Mouse (Mus musculus): Measurements from ENCODE around the gene Slc38a9.

Gene Slc38a9

DNA sequence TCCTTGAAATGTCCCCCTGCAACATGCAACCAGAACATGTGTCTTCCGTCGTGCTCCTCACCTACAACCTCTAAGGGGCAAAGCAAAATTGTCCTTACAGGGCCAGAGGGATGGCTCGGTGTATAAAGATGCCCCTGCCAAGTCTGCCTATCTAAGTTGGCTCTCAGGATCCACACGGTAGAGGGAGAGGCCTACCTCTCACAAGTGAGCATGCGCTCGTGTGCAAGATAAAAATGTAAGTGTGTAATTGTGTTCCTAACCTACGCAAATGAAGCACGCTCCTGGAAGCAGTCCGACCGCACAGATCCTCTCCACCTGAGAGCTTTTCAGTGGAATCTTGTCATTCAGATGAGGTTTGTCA is 86.1 kb downstream of the Slc38a9 start:
- no peak for DNase-seq

GRCm38 (mm10) chr13:112747808-112748430 is 87.4 kb downstream of the Slc38a9 start:
- DNase-seq, result no peak

DNA sequence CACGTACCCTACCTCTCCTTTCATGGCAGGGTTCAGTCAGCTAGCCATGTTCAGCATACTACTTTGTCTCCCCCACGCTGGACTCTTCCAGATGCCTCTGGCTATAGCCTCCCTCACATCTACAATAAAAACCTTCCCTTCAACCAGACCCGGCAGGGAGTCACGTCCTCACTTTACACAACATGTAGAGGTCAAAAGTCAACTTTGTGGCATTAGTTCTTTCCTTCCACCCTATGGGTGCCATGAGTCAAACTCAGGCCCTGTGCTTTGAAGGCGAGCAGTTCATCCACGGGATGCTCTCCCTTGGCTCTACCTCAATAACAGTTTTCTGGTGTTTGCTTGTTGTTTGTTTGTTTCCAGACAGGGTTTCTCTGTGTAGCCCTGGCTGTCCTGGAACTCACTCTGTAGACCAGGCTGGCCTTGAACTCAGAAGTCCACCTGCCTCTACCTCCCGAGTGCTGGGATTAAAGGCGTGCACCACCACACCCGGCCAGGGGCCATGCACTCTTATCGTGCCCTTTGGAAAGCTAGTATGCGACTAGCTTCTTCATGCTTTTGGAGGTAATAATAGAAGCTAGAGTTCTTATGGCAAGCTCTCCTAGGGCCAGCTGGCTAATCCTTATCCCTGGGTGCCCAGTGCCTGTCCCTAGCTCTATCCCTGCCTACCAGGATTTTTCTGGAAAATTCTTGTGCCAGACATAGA is 88.4 kb downstream of the Slc38a9 start:
- DNase-seq, result no peak

DNA sequence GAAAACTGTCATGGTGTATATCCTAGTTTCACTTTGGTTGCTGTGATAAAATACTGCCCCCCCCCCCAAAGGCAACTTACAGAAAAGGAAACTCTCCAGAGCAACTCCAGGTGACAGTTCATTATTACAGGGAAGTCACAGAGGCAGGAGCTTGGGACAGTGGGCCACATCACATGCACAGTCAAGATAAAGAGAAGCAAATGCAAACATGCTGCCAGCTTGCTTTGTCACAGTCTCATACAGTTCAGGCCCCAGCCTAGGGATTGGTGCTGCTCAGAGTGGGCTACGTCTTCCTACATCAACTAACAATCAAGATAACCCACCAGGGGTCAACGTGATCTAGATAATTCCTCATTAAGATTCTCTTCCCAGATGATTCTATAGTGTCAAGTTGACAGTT is 89.3 kb downstream of the Slc38a9 start:
- no peak for DNase-seq

- no peak for DNase-seq
Observed at GRCm38 (mm10) chr13:112751454-112752308, 91.1 kb downstream of the Slc38a9 start.

DNA sequence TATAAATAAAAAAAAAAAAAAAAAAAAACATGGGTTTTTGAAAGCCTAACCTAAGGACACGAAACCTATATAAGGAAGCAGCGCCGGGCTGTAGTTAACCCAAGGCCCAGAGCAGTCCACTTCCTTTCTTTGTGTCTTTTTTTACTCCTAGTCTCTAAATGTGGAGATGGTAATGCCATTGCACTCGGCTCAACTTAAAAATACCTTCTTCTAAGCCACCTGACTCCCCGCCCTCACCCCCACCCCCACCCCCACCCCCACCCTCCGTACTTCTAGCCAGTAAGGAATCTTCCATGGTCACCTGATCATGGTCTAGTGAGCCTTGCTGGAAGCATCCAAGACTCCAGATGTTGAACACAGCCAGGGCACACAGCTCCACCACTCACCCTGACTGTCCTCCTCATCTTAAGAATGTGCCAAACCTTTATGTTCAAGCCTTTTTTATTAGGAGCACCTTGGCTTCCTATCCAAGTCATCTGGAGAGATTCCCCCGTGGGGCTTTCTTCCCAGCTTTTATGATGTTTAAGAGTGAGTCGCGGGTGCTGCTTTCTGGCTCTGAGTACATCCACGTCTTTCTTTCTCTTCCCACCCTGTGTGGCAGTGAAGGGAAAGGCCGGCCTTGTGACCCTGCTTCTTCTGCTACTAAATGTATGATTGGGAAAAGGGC is 91.9 kb downstream of the Slc38a9 start:
- no peak for DNase-seq

GRCm38 (mm10) chr13:112753522-112753921 is 93.0 kb downstream of the Slc38a9 start:
- no peak for DNase-seq

GRCm38 (mm10) chr13:112754871-112755270 is 94.3 kb downstream of the Slc38a9 start:
- DNase-seq, result no peak

DNA sequence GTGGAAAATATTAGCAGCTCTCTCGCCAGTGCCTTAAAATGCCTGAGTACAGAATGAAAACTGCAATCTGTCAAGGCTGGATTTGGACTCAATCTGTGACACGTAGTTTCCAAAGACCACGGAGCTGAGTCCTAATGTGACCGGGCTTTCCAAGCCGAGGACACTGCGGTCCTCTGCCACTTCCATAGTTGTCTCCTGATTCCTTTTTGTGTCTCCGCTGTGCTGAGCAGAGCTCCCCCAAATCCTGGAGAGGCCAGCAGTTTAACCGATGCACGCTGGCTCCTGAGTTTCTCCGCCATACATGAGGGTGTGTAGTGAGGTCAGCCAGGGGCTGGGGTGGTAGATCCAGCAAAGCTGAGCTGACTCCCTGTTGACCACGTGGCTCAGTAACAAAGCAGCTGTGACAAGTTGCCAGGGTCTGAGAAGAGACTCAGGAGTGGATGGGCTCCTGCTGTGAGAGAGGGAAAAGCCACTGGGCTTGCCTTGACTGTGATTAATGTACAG is 95.0 kb downstream of the Slc38a9 start:
- no peak for DNase-seq

DNA sequence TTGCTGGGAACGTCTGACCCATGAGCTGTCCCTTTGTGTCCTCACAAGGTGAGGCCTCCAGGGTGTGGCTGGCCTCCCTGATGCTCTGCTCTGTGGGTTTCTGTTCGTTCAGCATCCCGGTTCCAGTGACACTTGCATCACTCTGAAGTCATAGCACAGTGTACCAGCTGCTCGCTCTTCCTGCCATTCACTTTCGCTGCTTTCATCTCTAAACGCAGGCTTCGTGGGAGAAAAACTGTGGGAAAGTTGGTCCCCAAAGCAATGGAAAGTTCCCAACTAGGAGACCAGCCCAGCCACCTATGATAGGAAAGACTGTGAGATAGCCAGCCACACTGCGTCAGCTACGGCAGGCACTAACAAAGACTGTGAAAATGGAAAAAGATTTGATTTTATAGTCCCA is 96.8 kb downstream of the Slc38a9 start:
- no peak for DNase-seq

DNA sequence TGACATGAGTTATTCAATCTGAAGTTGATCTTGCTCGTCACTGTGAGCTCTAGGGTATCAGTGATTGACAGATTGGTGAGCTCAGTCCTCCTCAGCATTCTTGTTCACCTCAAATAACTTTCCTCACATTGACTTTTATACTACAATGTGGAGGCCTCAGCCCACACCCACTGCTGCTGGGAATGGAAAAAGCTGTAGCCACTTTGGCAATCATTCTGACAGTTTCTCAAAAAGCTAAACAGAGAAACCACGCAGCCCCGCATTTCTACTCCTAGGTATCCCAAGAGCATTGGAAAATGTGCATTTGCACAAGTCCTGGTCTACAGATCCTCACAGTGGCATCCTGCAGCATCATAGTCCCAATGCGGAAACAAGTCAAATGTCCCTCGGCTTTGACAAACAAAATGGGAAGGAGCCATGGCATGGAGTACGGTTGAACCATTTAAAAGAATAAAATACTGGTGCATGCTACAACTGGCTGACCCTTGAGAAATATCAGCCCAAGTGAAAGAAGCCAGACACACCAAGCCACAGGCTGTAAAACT is 98.1 kb downstream of the Slc38a9 start:
- DNase-seq, result no peak

GRCm38 (mm10) chr13:112759364-112759763 is 98.8 kb downstream of the Slc38a9 start:
- no peak for DNase-seq

- no peak for DNase-seq
Observed at GRCm38 (mm10) chr13:112759777-112760537, 99.4 kb downstream of the Slc38a9 start.

DNA sequence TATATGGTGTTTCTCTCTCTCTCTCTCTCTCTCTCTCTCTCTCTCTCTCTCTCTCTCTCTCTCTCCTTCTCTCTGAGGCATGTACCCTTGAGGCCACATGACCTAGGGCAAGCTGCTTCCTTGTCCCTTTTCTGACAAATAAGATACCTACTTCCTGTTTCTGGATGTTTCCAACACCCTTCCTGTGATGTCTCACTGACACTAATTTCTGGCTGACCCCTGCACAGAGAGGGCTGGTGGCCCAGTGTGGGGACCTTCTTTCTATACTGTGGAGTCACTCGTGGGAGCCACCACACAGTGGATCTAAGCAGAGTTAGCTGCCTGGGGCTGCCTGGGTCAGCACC is 100.0 kb downstream of the Slc38a9 start:
- DNase-seq, result no peak

- DNase-seq, result no peak
Observed at GRCm38 (mm10) chr13:112761787-112762186, 101.2 kb downstream of the Slc38a9 start.

GRCm38 (mm10) chr13:112762548-112762947 is 102.0 kb downstream of the Slc38a9 start:
- DNase-seq, result no peak

DNA sequence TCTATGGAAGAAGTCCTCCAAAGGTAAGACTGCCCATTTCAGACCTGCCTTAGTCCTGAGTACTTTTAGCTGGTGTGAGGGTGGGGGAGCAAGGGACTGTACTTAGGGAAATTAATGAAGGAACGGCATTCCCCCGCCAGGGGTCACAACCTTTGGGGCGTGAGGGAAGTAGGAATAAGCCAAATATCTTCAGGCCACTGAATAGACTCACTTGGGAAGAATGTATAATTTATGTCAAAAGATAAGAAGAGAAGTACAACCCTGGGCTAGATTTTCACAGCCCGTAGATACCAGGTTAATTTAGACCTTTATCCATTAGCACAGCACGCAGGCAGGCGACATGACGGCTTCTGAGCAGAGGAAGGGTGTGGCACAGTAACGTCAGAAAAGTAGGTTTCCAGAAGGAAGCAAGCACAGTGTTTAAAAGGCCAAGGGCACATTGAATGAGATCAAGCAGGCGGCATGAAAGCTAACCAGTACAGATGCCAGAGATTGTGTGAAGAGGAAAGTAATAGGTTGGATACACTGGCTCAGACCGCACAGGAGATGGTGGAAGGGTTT is 103.1 kb downstream of the Slc38a9 start:
- DNase-seq, result no peak

- DNase-seq, result no peak
Observed at GRCm38 (mm10) chr13:112764556-112764955, 104.0 kb downstream of the Slc38a9 start.

- DNase-seq, result no peak
Observed at GRCm38 (mm10) chr13:112765654-112766053, 105.1 kb downstream of the Slc38a9 start.

DNA sequence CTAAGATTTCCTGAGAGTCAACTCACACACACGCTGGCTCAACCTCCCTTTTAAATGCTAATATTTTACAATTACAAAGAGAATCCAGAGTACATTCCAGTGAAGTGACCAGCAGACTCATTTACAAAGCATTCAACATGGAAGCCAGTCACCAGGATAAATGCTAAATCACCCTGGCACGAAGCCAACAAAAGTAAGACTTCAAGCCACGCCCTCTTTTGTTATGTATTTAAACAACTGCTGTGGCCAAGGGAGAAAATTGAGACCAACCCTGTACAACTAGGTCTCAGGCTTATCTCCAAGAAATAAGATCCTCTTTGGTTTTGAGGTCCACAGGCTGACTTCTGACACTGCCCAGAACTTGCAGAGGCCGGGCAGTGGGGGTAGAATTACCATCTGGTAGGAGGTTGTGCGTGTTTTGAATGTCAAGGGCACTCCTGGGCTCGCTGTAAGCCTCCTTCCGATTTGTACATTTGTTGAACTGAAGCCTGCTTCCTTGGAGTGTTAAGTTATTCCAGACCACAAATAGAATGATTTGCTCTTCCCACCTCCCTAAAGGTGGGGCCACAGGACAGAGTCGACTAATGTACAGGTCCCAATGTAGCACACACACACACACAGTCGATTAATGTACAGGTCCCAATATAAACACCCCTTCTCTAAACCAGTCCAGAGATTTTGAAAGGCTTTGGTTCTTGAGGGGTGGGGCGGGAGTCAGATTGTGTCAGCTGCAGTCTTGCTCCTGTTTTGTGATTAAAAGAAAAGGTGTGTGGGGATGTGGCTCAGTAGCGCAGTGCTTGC is 110.2 kb downstream of the Slc38a9 start:
- no peak for DNase-seq
